Mouse (Mus musculus): ENCODE results near the gene Ccdc12.
"Not testable (repeated sequence)": the region's sequence is repeated elsewhere in the genome, so short reads cannot be mapped to it uniquely, and the experiment has no call there.

Ccdc12 gene

DNA sequence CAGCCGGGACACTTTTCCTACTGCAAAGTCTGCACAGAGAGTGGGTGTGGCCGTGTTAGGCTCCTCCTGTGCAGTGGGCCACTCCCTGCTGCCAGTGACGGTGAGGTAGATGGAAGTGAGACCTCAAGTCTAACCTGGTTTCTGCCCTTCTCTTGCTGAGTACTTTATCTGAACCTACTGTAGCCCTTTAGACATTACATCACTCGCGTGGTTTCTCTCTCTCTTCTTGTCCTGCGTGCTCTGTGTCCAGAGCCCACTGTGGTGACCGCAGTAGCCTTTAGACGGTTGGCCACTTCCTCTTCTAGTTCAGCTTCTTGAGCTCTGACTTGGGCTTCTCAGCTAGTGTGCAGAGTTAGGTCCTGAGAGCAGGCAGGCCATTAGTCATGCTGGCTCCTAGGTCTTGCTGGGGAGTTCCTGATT, 20.2 kb downstream of the Ccdc12 start:
- DNase-seq (ENCODE audit: low spot score), result no peak

DNA sequence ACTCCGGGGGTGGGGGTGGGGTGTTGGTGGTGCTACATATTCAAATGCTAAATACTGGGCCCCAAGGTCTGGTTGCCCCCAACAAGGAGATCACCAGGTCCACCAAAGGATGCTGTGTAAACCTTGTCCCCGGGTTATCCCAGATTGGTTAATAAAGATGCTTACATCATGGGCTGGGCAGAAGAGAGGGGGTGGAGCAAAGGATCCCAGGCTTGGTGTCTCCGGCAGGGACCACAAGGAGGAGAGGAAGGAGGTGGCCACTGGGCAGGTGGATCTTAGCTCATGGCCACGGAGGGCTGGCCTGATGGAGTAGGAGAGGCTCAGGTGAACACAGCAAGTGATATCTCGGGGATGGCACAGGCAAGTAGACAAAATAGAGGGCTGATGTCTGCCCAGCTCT, 22.6 kb downstream of the Ccdc12 start:
- DNase-seq (ENCODE audit: low spot score), result no peak

DNA sequence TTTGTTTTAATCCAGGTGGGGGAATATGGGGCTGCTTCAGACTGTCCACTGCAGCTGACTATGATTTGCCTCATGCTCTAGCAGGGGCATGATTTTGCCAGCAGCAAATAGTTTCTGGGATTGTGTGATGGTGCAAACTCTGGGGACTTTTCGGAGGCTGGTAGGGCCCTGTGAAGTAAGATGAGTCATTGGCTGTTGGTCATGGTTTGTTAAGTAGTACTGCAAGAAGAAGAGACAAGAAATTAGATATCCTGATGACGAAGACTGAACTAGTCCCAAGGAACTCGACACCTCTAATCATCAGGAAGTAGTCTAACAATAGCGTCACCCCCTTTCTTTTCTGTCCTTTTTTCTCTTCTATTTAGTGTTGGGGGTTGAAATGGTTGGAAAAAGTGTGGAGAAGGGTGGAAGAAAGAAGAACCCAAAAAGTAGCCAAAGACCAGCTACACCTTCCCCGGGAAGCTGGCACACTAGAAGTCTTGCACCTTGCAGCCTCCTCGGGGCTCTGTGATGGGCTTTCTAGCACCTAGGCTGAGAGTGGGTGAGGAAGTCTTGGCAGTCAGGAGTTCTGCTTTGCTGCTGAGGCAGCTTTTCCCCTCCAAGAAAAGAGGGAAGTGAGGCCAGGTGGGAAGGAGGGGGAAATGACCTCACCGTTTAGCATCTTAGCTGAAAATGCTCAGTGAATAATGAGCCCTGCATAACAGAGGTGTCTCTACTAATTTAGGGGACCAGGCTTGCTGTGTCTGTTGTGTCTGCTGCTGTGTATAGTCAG, 24.6 kb downstream of the Ccdc12 start:
- no peak for DNase-seq (ENCODE audit: low spot score)

DNA sequence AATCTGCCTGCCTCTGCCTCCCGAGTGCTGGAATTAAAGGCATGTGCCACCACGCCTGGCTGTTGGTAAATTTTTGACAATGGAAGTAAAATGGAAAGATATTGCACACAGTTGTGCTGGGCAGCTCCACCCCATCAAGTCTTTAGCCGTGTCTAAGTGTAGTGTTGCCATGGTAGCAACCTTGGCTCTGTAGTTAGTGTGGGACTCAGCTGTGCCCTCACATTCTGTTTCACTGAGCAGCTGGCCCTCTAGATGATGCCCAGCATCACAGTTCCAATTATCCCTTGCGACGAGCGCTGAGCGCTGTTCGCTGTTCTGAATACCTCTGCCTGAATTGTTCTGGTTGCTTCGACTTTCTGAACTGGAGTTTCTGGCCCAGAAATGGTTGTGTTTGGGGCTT, 25.5 kb downstream of the Ccdc12 start:
- DNase-seq (ENCODE audit: low spot score), result no peak

- DNase-seq (ENCODE audit: low spot score), result no peak
These were observed 26.0 kb downstream of the Ccdc12 start for GRCm38 (mm10) chr9:110682255-110682654.

- not testable (repeated sequence) for DNase-seq (ENCODE audit: low spot score)
These were observed 26.4 kb downstream of the Ccdc12 start for GRCm38 (mm10) chr9:110682697-110683096.

- DNase-seq (ENCODE audit: low spot score), result no peak
These were observed 27.3 kb downstream of the Ccdc12 start for GRCm38 (mm10) chr9:110683574-110684099.

DNA sequence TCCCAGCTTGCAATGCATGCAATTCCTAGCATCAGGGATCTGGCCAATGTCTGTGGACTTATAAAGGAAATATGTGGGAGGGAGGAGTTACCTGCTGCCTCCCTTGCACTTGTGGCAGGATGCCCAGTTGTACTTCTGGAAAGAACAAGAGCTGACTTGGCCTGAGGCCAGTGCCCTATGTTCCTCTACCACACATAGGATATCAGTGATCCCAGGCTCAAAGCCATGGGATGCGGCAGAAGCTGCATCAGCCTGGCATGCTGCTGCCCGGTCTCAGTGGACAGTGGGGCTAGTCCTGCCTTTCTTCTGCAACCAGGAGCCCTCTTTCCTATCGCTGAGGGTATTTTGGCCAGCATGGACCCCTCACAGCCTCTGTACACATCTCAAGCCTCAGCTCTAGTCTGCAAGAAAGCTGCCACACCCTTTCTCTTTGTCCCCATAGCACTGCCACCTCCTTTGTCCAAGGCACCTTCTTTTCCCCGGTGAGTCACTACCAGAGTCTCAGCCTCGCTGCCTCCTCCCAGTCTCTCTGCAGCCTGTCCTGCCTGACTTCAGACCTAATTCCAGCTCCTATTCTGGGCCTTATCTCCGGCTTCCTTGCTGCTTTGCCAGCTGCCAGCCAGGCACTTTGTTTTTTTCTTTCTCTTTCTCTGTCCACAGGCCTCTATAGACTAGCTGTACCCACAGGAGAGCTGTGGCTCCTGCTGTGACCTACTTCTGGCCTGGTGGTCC, 28.0 kb downstream of the Ccdc12 start:
- DNase-seq (ENCODE audit: low spot score), result no peak

DNA sequence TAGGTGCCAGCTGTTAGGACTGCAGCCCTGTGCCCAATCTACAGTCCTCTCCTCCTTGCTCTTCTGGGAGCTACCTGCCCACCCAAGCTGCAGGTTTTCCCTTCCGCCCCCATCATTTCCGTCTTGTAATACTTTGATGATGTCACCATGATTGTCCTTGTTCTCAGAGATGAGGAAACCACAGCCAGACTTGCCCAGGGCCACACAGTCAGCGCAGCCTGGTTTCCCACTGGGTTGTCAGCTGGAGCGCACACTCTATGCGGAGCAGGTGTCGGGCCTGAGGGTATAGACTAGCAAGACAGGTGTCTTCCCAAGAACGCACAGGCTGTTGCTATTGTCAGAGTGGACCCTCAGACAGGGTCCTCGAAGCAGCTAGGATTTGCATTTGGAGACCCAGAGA, 28.9 kb downstream of the Ccdc12 start:
- no peak for DNase-seq (ENCODE audit: low spot score)

DNA sequence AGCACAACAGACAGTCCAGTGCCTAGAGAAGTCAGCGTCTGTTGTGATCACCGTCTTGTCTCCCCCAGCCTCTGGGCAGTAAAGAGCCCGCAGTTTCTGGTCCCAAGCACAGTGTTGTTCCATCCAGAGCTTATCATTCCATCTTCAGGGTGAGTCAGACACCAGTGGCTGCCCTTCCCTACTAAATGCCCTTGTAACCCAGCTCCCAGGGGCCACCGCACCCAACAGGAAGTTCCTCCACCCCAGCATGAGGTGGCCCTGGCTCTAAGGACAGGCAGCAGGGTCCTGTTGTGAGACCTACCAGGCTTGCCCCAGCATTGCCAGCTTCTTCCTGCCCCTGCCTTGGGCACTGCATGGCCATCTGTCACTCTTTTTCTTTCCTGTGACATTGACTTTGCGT, 29.3 kb downstream of the Ccdc12 start:
- no peak for DNase-seq (ENCODE audit: low spot score)

GRCm38 (mm10) chr9:110686472-110686871, 30.2 kb downstream of the Ccdc12 start:
- no peak for DNase-seq (ENCODE audit: low spot score)

DNA sequence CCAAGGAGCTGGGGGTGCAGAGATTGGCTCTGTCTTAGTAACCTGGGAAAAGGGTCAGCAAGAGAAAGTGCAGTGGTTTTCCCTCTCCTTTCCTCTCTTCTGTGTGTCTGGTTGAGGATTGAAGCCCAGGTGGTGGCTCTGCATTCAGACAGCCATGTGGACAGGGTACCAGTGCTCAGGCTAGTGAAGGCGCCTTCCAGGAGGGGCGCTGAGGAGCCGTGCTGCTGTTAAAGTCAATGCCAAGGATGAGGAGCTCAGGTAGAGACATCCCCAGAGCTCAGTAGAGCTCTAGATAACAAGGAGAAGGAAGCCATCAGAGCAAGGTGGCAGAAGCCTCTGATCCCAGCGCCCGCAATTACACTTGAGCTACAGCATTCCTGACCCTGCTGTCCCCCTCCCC, 30.8 kb downstream of the Ccdc12 start:
- DNase-seq (ENCODE audit: low spot score), result no peak

- no peak for DNase-seq (ENCODE audit: low spot score)
These were observed 31.5 kb downstream of the Ccdc12 start for GRCm38 (mm10) chr9:110687846-110688245.

DNA sequence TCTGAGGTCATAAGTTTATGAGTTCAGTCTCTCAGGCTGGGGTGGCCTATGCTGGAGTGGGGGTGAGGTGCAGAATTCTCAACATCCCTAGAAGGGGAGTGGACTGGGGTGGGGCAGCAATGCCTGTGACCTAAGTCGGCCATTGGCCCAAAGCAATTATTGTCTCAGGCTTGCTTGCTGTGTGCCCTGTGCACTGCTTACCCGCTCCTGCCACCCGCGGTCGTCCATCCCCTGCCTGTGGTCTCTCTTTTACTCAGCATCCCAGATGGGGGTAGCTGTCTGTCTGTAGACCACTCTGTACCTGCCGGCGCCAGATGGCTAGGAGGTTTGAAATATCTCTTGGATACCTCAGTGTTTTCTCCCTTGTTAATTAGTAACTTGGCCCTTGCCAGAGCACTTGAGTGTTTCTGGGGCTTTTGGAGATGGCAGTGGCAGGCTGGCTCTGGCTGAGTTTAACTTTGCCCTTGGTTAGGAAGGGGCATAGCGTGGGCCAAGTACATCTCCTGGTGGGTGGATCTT, 33.0 kb downstream of the Ccdc12 start:
- DNase-seq (ENCODE audit: low spot score), result no peak

DNA sequence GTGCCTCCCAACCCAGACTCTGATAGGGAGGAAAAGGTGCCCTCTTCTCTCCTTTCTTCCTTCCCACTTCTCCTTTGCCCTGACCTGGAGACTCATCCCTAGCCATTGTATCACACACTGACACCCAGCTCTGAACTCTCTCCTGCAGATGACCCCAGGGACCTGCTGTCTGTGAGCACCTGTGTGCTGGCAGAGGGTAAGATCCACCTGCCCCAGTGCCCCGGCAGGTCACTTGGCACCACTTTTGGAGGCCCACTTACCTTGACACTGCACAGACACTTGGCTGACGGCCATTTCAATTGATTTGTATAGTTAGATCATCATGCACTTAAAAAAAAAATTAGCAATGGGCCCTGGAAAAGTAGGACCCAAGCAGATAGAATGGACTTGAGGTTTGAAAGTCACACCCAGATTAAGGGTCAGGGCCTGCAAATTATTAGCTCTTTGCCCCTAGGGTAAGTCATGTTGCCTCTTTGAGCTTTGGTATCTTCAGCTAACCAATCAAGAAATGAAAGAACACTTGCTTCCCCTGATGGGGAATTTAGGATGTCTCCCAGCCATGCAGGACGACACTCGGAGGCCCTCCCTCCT, 39.0 kb downstream of the Ccdc12 start:
- no peak for DNase-seq (ENCODE audit: low spot score)

GRCm38 (mm10) chr9:110696427-110696826, 40.1 kb downstream of the Ccdc12 start:
- no peak for DNase-seq (ENCODE audit: low spot score)

- DNase-seq (ENCODE audit: low spot score), result no peak
These were observed 41.2 kb downstream of the Ccdc12 start for GRCm38 (mm10) chr9:110697465-110697864.

GRCm38 (mm10) chr9:110699574-110699973, 43.3 kb downstream of the Ccdc12 start:
- DNase-seq (ENCODE audit: low spot score), result no peak

GRCm38 (mm10) chr9:110701114-110702032, 45.1 kb downstream of the Ccdc12 start:
- no peak for DNase-seq (ENCODE audit: low spot score)

GRCm38 (mm10) chr9:110702848-110703247, 46.5 kb downstream of the Ccdc12 start:
- no peak for DNase-seq (ENCODE audit: low spot score)

GRCm38 (mm10) chr9:110703951-110704350, 47.6 kb downstream of the Ccdc12 start:
- DNase-seq (ENCODE audit: low spot score), result no peak

- DNase-seq (ENCODE audit: low spot score), result no peak
These were observed 50.5 kb downstream of the Ccdc12 start for GRCm38 (mm10) chr9:110706784-110707183.

All from ovary, postnatal 10 days (tissue).